Mouse (Mus musculus) layer of hippocampus, adult 2 months (tissue): ENCODE results near the gene F13a1. TPM values are rescaled to one million over a fixed set of nuclear protein-coding genes. Genes with fewer than 3 reads are reported as not detected.

ENCODE experiments used
- DNase-seq, 2 experiments: peaks; one replicate each; pipeline ENCODE4 v3.0.0; 2022; ENCODE audit warnings: low spot score in 2 of 2
- H3K27ac ChIP-seq: fragments of 200-600 bp; 2 replicates; pipeline ENCODE4 v1.8.1; 2022
- H3K4me3 ChIP-seq: fragments of 200-600 bp; 2 replicates; pipeline ENCODE4 v1.8.1; 2022; ENCODE audit warnings: mild to moderate bottlenecking
- CTCF ChIP-seq: fragments of 200-600 bp; conservative IDR thresholded peaks from 2 replicates; pipeline ENCODE4 v1.8.1; 2022; ENCODE audit warnings: antibody characterized with exemption, mild to moderate bottlenecking, moderate library complexity
- total RNA-seq, 2 experiments: library from RNA; stranded (reverse); gene quantifications; 2 replicates each; pipeline ENCODE4 v1.2.3; 2021

F13a1 gene
- total RNA-seq, 2 experiments from 2014 or later, result 1.9 to 2.9 TPM

GRCm38 (mm10) chr13:36903447-36903846 is 146.6 kb downstream of the F13a1 start:
- no peak for TF ChIP-seq CTCF
- no peak overlapping the region for H3K27ac ChIP-seq
- no peak overlapping the region for H3K4me3 ChIP-seq
- no peak for DNase-seq

DNA sequence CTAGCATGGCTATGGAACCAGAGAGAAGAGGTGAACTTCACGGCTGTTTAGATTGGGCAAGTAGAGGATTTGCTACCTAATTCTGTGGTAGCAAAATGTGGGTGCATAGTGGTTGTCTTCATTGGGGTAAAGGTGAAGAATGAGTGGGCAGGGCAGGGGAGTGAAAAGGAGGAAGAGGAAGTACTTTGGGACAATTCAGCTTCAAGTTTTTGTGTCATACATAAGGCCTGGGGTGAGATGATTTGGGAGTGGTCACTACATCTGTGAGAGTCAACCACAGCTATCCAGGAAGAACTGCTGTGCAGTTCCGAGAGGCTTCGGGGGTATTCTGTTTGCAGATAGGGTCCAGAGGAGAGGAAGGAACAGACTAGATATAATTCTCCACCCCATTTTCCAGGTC is 148.4 kb downstream of the F13a1 start:
- Histone ChIP-seq H3K27ac (no peak overlapping the region), H3K4me3 (no peak overlapping the region)
- TF ChIP-seq CTCF, result no peak
- no peak for DNase-seq

- no peak overlapping the region for H3K4me3 ChIP-seq
- no peak for DNase-seq
- no peak overlapping the region for H3K27ac ChIP-seq
- TF ChIP-seq CTCF, result no peak
These were observed 149.0 kb downstream of the F13a1 start for GRCm38 (mm10) chr13:36901016-36901415.

DNA sequence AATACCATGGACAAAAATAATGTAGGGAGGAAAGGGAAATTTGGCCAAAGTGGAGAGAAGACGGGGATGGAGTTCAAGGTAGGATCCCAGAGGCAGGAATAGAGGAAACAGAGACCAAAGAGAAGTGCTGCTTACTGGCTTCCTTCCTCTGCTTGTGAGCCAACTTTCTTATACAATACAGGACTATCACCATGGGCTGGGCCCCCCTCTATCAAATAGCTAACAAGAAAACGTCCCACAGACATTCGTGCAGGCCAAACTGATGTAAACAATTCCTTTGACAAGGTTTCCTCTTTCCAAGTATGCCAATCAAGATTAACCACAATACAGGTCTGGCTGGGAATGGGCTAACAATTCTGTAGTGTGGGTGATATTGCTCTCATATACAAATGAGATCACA is 154.0 kb downstream of the F13a1 start:
- no peak for DNase-seq
- no peak for TF ChIP-seq CTCF
- no peak overlapping the region for H3K4me3 ChIP-seq
- no peak overlapping the region for H3K27ac ChIP-seq

DNA sequence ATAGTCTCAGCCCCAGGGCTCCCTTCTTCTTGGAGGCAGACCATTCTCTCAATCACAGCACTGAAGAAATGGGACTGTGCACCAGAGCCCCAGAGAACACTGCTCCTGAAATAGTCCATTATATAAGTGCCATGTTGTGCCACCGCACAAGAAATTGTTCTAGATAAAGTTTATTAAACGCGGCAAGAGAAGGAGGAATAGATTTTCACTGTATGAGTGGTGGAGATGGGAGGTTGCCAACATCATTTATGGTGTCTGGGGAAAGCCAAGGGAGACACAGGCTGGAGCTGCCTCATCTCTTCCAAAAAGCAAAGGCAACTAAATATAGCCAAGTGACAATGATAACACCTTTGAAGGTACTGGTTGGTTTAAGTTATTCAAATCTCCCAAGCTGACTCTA is 156.3 kb downstream of the F13a1 start:
- Histone ChIP-seq H3K4me3 (no peak overlapping the region), H3K27ac (no peak overlapping the region)
- TF ChIP-seq CTCF, result no peak
- no peak for DNase-seq

GRCm38 (mm10) chr13:36892216-36892615 is 157.8 kb downstream of the F13a1 start:
- H3K27ac ChIP-seq, result no peak overlapping the region
- TF ChIP-seq CTCF, result no peak
- H3K4me3 ChIP-seq, result no peak overlapping the region
- DNase-seq, result no peak

DNA sequence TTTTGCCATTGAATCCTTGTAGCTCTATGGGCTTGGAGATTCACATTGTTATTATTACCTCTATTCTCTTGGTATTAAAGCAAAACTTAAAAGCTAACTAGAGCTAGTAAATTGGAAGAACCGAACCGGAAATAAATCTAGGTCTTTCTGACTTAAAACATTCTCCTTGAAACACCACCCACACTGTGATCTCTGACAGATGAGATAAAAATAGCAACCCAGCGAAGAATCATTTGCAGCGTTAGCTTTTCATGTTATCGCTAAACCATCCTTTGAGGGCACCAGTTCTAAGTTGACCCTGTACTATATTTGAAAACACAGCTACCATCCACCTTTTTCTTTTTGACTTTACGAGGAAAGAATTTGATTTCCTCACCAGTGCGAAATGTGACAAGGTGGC is 164.1 kb downstream of the F13a1 start:
- Histone ChIP-seq H3K4me3 (no peak overlapping the region), H3K27ac (no peak overlapping the region)
- no peak for DNase-seq
- TF ChIP-seq CTCF, result no peak

GRCm38 (mm10) chr13:36839111-36839510 is 210.9 kb downstream of the F13a1 start:
- DNase-seq, result no peak
- no peak for TF ChIP-seq CTCF
- no peak overlapping the region for H3K27ac ChIP-seq
- H3K4me3 ChIP-seq, result no peak overlapping the region
